Mouse (Mus musculus) heart, adult 2 months (tissue): ENCODE measurements around the gene Olfr307. TPM values are rescaled to one million over a fixed set of nuclear protein-coding genes. Genes with fewer than 3 reads are reported as not detected.
"Not testable (repeated sequence)": the region's sequence is repeated elsewhere in the genome, so short reads cannot be mapped to it uniquely, and the experiment has no call there.

Source experiments
- DNase-seq, 2 experiments: peaks; one replicate each; pipeline ENCODE4 v3.0.0; 2021
- H3K27ac ChIP-seq: fragments of 200-600 bp; 2 replicates; pipeline ENCODE4 v1.8.1; 2022
- H3K27me3 ChIP-seq: fragments of 200-500 bp; 2 replicates; pipeline ENCODE4 v1.6.1; 2012; ENCODE audit warnings: mild to moderate bottlenecking, low read length, inconsistent platforms, mixed read lengths; ENCODE audit not compliant: control insufficient read depth, insufficient read depth
- H3K36me3 ChIP-seq: fragments of 200-500 bp; 2 replicates; pipeline ENCODE4 v1.6.1; 2012; ENCODE audit warnings: low read length, inconsistent platforms; ENCODE audit not compliant: control insufficient read depth, insufficient read depth
- H3K4me1 ChIP-seq: fragments of 200-500 bp; 2 replicates; pipeline ENCODE4 v1.6.1; 2011; ENCODE audit warnings: low read length; ENCODE audit not compliant: control insufficient read depth, insufficient read depth
- H3K4me3 ChIP-seq: fragments of 200-600 bp; 2 replicates; pipeline ENCODE4 v1.8.1; 2022
- H3K79me2 ChIP-seq: fragments of 200-500 bp; replicated peaks from 2 replicates; pipeline ENCODE4 v1.6.1; 2012; ENCODE audit warnings: mild to moderate bottlenecking, inconsistent platforms, low read length, moderate library complexity, mixed read lengths; ENCODE audit not compliant: control insufficient read depth, insufficient read depth
- H3K9ac ChIP-seq: fragments of 200-500 bp; 2 replicates; pipeline ENCODE4 v1.6.1; 2012; ENCODE audit warnings: low read depth, mild to moderate bottlenecking, control low read depth, inconsistent platforms, low read length, mixed read lengths
- CTCF ChIP-seq: fragments of 200-600 bp; IDR thresholded peaks from 2 replicates; pipeline ENCODE4 v1.8.1; 2022; ENCODE audit warnings: antibody characterized with exemption, mild to moderate bottlenecking, moderate library complexity
- EP300 ChIP-seq: fragments of 200-500 bp; IDR thresholded peaks from 2 replicates; pipeline ENCODE4 v1.6.1; 2011; ENCODE audit warnings: low read depth, low read length, control low read depth; ENCODE audit not compliant: insufficient read depth
- POLR2A ChIP-seq: fragments of 200-500 bp; IDR thresholded peaks from 2 replicates; pipeline ENCODE4 v1.6.1; 2011; ENCODE audit warnings: mild to moderate bottlenecking, low read depth, low read length, control low read depth; ENCODE audit not compliant: insufficient read depth
- WGBS: fragments of 180-500 bp; shearing (Covaris S2); methylation state at CpG from one replicate; pipeline ENCODE4 v1.1.7; 2018; 5-methylcytosine and 5-hydroxymethylcytosine counted together
- intact Hi-C: fragments of 180-260 bp; cut with DNase I; formaldehyde crosslinking; loops from one replicate; pipeline ENCODE4 v1.15.1; 2025
- long read RNA-seq: library from polyadenylated mRNA; stranded (forward); transcript quantifications from one replicate; pipeline ENCODE4 v2.0.0, GENCODE M21; 2021
- polyA plus RNA-seq: library from polyadenylated mRNA; depleted of rRNA; stranded (reverse); fragments of >200 nt; gene quantifications from 2 replicates; pipeline ENCODE4 v1.2.3, GENCODE M21; 2012; rRNA removed
- total RNA-seq, 2 experiments: library from RNA; stranded (reverse); gene quantifications; 2 replicates each; pipeline ENCODE4 v1.2.3; 2021

The Olfr307 gene
- total RNA-seq (not detected), polyA plus RNA-seq (not detected in 2 replicates)
- long read RNA-seq = 0 reads

DNA sequence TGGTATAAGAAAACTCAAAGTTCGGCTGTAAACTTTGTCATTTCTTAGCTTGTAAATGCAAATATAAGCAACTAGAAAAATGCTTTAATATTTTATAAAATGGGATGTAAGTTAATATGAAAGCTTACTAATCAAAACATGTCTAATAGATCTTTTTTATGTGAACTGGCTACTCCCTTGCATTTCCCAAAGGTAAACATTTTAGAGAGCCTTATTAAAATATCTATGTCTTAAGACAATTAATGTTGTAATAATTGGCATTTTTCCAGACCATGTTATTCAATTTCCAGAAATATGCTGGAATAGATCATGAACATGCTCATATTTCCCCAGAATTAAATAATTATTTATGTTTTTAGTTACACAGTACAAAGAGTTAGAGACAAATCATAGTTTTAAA is at the start of gene Olfr307:
Gene Olfr307 (minus strand): TSS at position 101 of the 400 bp plus-strand sequence.
- 53% methylated on average over 1 of the region's 1 CpGs for WGBS
- Histone ChIP-seq H3K4me1 (no peaks in the 10 kb centered on the region), H3K36me3 (no peaks in the 10 kb centered on the region), H3K27ac (no peak within 1 kb of the TSS), H3K4me3 (no peak within 1 kb of the TSS), H3K9ac (no peak within 1 kb of the TSS), H3K79me2 (no peaks in the 10 kb centered on the region), H3K27me3 (no peaks in the 10 kb centered on the region)
- intact Hi-C loops = no loop called here
- no peak for DNase-seq
- TF ChIP-seq EP300 = no peak

DNA sequence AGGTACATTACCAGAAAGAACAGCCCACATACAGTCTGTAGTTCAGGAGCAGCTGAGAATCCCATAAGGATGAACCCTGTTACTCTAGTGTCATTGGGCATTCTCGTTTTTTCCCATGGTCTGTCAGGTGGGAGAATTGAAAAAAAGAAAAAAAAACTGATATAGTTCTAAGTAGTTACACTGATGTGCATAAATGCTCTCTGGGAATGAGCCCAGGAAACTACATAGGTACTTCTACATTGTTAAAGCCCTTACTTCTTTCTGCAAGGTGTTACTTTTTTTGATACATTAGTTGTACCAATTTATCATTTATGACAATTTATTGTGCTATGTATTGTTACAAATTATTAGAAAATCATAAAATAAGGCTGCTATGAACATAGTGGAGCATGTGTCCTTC is 49.2 kb upstream of the Olfr307 start, which contains the start of gene Olfr304:
Gene Olfr304 (minus strand): TSS at position 101 of the 400 bp plus-strand sequence.
- intact Hi-C loops = no loop called here
- DNase-seq = no peak
- Histone ChIP-seq H3K79me2 (no peaks in the 10 kb centered on the region), H3K4me3 (no peak within 1 kb of the TSS), H3K9ac (no peak within 1 kb of the TSS), H3K27ac (no peak within 1 kb of the TSS), H3K4me1 (no peaks in the 10 kb centered on the region), H3K36me3 (no peaks in the 10 kb centered on the region), H3K27me3 (no peaks in the 10 kb centered on the region)
- TF ChIP-seq EP300 (no peak), CTCF (no peak)
- 41% methylated on average over 1 of the region's 1 CpGs for WGBS

DNA sequence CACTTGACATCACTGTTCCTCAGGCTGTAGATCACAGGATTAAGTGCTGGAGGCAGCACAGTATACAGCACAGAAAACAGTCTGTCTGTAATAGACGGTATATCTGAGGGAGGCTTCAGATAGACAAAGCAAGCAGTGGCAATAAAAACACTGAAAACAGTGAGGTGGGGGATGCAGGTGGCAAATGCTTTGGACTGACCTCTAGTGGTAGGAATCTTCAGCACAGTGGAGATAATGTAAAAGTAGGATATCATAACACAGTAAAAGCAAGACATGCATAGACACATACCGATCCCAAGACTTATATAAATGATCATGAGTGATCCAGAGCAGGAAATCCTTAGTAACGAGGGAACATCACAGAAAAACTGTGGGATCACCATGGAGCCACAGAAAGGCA is 48.4 kb upstream of the Olfr307 start:
- H3K36me3 ChIP-seq = no peaks in the 10 kb centered on the region
- no peak overlapping the region for H3K4me3 ChIP-seq
- H3K9ac ChIP-seq = no peak overlapping the region
- TF ChIP-seq POLR2A (no peak), EP300 (no peak), CTCF (0 out of 2 replicates have a peak, but pooled peaks have one; percentile 5)
- DNase-seq = no peak
- no peaks in the 10 kb centered on the region for H3K79me2 ChIP-seq
- no peaks in the 10 kb centered on the region for H3K4me1 ChIP-seq
- no peak overlapping the region for H3K27ac ChIP-seq
- intact Hi-C loops = no loop called here
- WGBS = 50% methylated on average over 3 of the region's 3 CpGs
- H3K27me3 ChIP-seq = no peaks in the 10 kb centered on the region

DNA sequence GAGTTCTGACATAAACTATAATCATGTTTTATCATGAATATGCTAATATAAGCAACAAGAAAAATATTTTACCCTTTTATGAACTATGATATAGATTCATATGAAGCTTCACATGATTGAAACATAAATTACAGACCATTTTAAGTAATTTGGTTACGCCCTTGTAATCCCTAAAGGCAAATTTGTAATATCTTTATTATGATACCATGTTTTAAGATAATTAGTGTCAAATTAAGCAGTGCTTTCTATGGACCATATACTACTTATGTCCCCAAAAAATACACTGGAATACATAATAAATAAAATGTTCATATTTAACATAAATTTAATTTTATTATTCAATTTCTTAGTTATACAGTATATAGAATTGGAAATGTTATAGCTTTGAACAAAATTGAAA is 29.4 kb upstream of the Olfr307 start, which contains the start of gene Olfr305:
Gene Olfr305 (minus strand): TSS at position 101 of the 400 bp plus-strand sequence.
- intact Hi-C loops = no loop called here
- 65% methylated on average over 1 of the region's 1 CpGs for whole genome bisulfite sequencing

DNA sequence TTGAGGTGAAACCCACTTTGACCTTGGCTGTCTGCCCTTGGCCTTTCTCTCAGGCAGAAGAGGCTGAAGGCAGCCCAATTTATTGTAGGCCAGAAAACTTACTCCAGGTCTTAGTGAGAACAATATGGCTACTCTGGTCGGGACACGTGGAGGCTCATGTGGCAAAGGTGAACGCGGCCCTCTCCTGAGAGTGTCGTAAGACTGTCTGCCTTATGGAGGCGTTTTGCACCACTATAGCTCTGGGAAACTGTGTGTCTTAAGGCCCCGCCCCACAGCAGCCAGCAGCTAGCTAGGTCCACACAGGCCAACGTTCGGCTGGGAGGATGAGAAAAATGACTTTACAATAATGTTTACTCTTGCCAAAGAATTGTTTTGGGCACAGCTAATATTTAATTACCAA is 8.9 kb upstream of the Olfr307 start:
- H3K4me1 ChIP-seq, H3K9ac ChIP-seq, DNase-seq, H3K36me3 ChIP-seq, intact Hi-C loops, H3K79me2 ChIP-seq, H3K27ac ChIP-seq, H3K4me3 ChIP-seq, H3K27me3 ChIP-seq: not testable (repeated sequence)
- 84% methylated on average over 9 of the region's 9 CpGs for WGBS

More for the DNA sequence above, 29.4 kb upstream of the Olfr307 start, which contains the start of gene Olfr305:
- DNase-seq = no peak
- Histone ChIP-seq H3K27me3 (no peaks in the 10 kb centered on the region), H3K36me3 (no peaks in the 10 kb centered on the region), H3K79me2 (no peaks in the 10 kb centered on the region), H3K27ac (no peak within 1 kb of the TSS), H3K9ac (no peak within 1 kb of the TSS), H3K4me3 (no peak within 1 kb of the TSS), H3K4me1 (no peaks in the 10 kb centered on the region)
- TF ChIP-seq EP300 (no peak), CTCF (no peak), POLR2A (no peak)

DNA sequence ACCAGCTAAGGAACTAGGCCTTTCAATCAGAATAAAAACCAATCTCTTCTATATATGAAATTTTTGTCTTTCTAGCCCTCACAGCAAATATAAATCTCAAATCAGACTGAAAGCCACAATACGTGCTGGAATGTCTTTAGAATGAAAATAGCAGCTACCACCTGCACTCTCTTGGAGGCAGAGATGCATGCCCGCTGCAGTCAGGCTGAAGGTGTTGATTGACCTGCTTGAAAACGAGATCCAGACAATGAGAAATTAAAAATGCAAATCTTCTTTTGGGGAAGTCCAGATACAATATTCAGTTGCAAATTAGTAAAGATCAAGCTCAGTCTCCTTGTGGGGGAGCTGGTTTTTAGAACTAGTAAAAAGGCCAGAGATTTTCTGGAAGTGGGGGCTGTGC is 6.9 kb upstream of the Olfr307 start:
- H3K36me3 ChIP-seq = no peaks in the 10 kb centered on the region
- intact Hi-C loops = no loop called here
- 42% methylated on average over 3 of the region's 3 CpGs for WGBS
- H3K4me3 ChIP-seq = no peak overlapping the region
- TF ChIP-seq EP300 = no peak
- TF ChIP-seq POLR2A = no peak
- no peak for TF ChIP-seq CTCF
- H3K9ac ChIP-seq = no peak overlapping the region
- no peak overlapping the region for H3K27ac ChIP-seq
- H3K79me2 ChIP-seq = no peaks in the 10 kb centered on the region
- H3K4me1 ChIP-seq = no peaks in the 10 kb centered on the region
- H3K27me3 ChIP-seq = no peaks in the 10 kb centered on the region
- DNase-seq = no peak
